Mouse (Mus musculus): ENCODE results near the gene Mllt10.

DNA sequence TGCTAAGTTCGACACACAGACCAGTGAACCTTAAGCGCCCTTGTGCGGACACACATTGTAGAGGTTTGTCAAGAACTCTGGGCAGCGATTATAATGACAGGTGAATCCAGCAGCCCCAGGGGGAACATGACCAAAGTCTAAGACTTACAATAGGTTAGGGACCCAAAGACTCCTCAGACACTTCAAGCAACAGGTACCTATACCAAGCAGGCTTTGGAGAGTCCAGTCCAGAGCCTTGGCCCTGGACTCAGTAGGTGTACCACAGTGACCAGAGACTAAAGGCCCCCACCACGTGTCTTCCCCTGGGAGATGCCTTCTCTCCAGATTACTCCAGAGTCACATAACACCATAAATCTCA is 22.5 kb upstream of the Mllt10 start:
- TF ChIP-seq CTCF (IDR thresholded peaks at IDR 0.05; ENCODE audit: low read depth) (no peak), EP300 (IDR thresholded peaks at IDR 0.05; ENCODE audit: low read depth) (no peak)

All from liver, postnatal 0 days (tissue).